Comparison of ENCODE assay signal across 8 mouse cellular contexts in the genomic region with DNA sequence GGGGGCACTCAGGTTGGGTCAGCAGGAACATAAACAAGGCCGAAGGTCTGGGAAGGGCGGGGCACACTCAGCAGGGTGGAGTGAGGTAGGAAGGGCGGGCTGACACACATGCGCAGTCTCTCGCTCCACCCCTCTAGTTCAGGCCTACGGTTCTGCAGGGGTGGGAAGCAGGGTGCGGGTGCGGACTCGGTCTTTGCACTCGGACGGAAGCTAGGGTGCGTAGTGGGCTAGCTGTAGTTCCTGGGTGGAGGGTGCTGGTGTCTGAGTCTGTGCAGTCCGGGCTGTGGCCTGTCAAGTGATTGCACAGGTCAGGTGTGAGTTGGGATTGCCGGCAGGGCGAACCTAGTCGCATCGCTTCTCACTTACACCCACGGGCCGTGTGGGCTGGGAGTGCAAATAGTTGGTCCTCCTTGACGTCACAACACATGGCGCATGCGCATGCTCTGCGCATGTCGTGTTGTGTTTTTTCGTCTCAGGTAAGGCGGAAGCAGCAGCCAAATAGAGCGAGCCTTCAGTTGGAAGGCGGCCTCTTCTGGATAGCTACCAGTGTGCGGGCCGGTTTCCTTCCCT. TPM values are rescaled to one million over a fixed set of nuclear protein-coding genes. Genes with fewer than 3 reads are reported as not detected.
DNase-seq lines count a peak whose midpoint lies in the region; ATAC-seq lines count a peak whose summit lies in the region.

No protein-coding gene starts in this region.

- 0% methylated on average over 29 of the region's 30 CpGs for WGBS in hindbrain, embryonic 16.5 days
- under 1% methylated on average over 30 of the region's 30 CpGs for WGBS in macrophage (ENCODE audit: missing documents)

- no peaks in the 10 kb centered on the region for H3K9me3 ChIP-seq in hindbrain, embryonic 16.5 days (ENCODE audit: control insufficient read depth, low read length)

- peaks cover 12% of the 10 kb centered on the region for H3K4me1 ChIP-seq in hindbrain, embryonic 16.5 days (ENCODE audit: control insufficient read depth, insufficient read depth, low read depth, low read length)

- ATAC-seq in hindbrain, embryonic 16.5 days, result peak; percentile 97

- peaks cover 4% of the 10 kb centered on the region; the same call in 1 of the 2 replicates for H3K36me3 ChIP-seq in hindbrain, embryonic 16.5 days (ENCODE audit: control insufficient read depth, insufficient read depth, low read length)
- peaks cover 2% of the 10 kb centered on the region; the same call in 1 of the 2 replicates for H3K36me3 ChIP-seq in macrophage (ENCODE audit: inconsistent target)

- no peaks in the 10 kb centered on the region for H3K79me2 ChIP-seq in macrophage (ENCODE audit: inconsistent target)

- no peaks in the 10 kb centered on the region for H3K27me3 ChIP-seq in hindbrain, embryonic 16.5 days (replicated peaks; ENCODE audit: control insufficient read depth, insufficient read depth, low read length)

- DNase-seq in WW6 (ENCODE audit: low read depth, low spot score), result peak; percentile 94
- DNase-seq in cerebellum, postnatal 4 days (ENCODE audit: low spot score in 2 of 2), result peak; percentile 75 to 85
- peak; percentile 95 for DNase-seq in gastrocnemius, adult 18-20 months (ENCODE audit: low spot score)
- peak; percentile 95 to 98 for DNase-seq in left cerebral cortex, adult 18-20 months (ENCODE audit: low spot score in 2 of 2)
- DNase-seq in right cerebral cortex, adult 18-20 months, result peak; percentile 97
- DNase-seq in urinary bladder, postnatal 10 days (ENCODE audit: low spot score), result peak; percentile 75

- H3K4me2 ChIP-seq in hindbrain, embryonic 16.5 days (ENCODE audit: low read length), result peak overlapping the region; percentile 69

- H3K4me3 ChIP-seq in hindbrain, embryonic 16.5 days (ENCODE audit: low read length), result peak overlapping the region; percentile 67
- peak overlapping the region; percentile 70 for H3K4me3 ChIP-seq in macrophage (ENCODE audit: inconsistent target)

- H3K9ac ChIP-seq in hindbrain, embryonic 16.5 days (ENCODE audit: low read depth, low read length), result peak overlapping the region; percentile 88

- H3K27ac ChIP-seq in hindbrain, embryonic 16.5 days (ENCODE audit: low read depth, low read length), result peak overlapping the region; percentile 96
- peak overlapping the region; percentile 75 for H3K27ac ChIP-seq in macrophage

RNA-seq across cellular contexts. Expression of a gene that starts 0.5 kb away (rescaled TPM):
- total RNA-seq in gastrocnemius, adult 18-20 months (2021), result 10 to 100 TPM; 19.4 to 23.4 TPM
- polyA plus RNA-seq in hindbrain, embryonic 16.5 days (2015; fragmentation: Nextera tagmentation; extraction: Ambion mirVana), result 14.6 and 17.3 TPM in 2 replicates
- 10 to 100 TPM; 11.7 to 13.4 TPM for total RNA-seq in left cerebral cortex, adult 18-20 months (2021)
- total RNA-seq in macrophage (2018; cell fraction: chromatin; rRNA removed), result 100 to 1,000 TPM in 1 of 26 experiments, 10 to 100 TPM in 24, 1 to 10 TPM in 1; 9.3 to 129 (median 42.8) TPM
- 10 to 100 TPM in 10 of 26 experiments, 1 to 10 TPM in 16; 5.8 to 14.7 (median 9.0) TPM for total RNA-seq in macrophage (2018; cell fraction: cytosol; rRNA removed)
- total RNA-seq in macrophage (2018; cell fraction: nucleus; rRNA removed), result 10 to 100 TPM in 23 of 26 experiments, 1 to 10 TPM in 3; 8.0 to 60.5 (median 23.7) TPM
- 8.4 to 9.9 TPM (median 9.6 TPM) in 3 replicates for polyA plus RNA-seq in macrophage (2018)

RNA-seq across cellular contexts. Expression of a gene that starts 21.4 kb away (rescaled TPM):
- 1 to 10 TPM; 4.5 to 5.1 TPM for total RNA-seq in gastrocnemius, adult 18-20 months (2021)
- polyA plus RNA-seq in hindbrain, embryonic 16.5 days (2015; fragmentation: Nextera tagmentation; extraction: Ambion mirVana), result 9.1 and 9.4 TPM in 2 replicates
- total RNA-seq in left cerebral cortex, adult 18-20 months (2021), result 10 to 100 TPM; 16.0 TPM
- 10 to 100 TPM in 21 of 26 experiments, 1 to 10 TPM in 5; 7.2 to 20.3 (median 13.5) TPM for total RNA-seq in macrophage (2018; cell fraction: chromatin; rRNA removed)
- 10 to 100 TPM in 10 of 26 experiments, 1 to 10 TPM in 16; 5.6 to 12.0 (median 9.6) TPM for total RNA-seq in macrophage (2018; cell fraction: cytosol; rRNA removed)
- 10 to 100 TPM in 23 of 26 experiments, 1 to 10 TPM in 3; 9.1 to 21.4 (median 12.5) TPM for total RNA-seq in macrophage (2018; cell fraction: nucleus; rRNA removed)
- polyA plus RNA-seq in macrophage (2018), result 5.8 to 10.8 TPM (median 6.5 TPM) in 3 replicates

RNA-seq across cellular contexts. Expression of a gene that starts 23.5 kb away (rescaled TPM):
- 10 to 100 TPM; 15.1 to 16.1 TPM for total RNA-seq in gastrocnemius, adult 18-20 months (2021)
- polyA plus RNA-seq in hindbrain, embryonic 16.5 days (2015; fragmentation: Nextera tagmentation; extraction: Ambion mirVana), result 134 and 147 TPM in 2 replicates
- total RNA-seq in left cerebral cortex, adult 18-20 months (2021), result 10 to 100 TPM; 51.1 to 51.7 TPM
- 10 to 100 TPM in 23 of 26 experiments, 1 to 10 TPM in 3; 5.5 to 76.8 (median 35.1) TPM for total RNA-seq in macrophage (2018; cell fraction: chromatin; rRNA removed)
- 10 to 100 TPM; 10.0 to 23.9 (median 16.8) TPM for total RNA-seq in macrophage (2018; cell fraction: cytosol; rRNA removed)
- total RNA-seq in macrophage (2018; cell fraction: nucleus; rRNA removed), result 100 to 1,000 TPM in 1 of 26 experiments, 10 to 100 TPM in 22, 1 to 10 TPM in 3; 6.6 to 162 (median 40.9) TPM
- 11.9 to 58.0 TPM (median 15.6 TPM) in 3 replicates for polyA plus RNA-seq in macrophage (2018)

RNA-seq across cellular contexts. Expression of a gene that starts 35.9 kb away (rescaled TPM):
- total RNA-seq in gastrocnemius, adult 18-20 months (2021), result not detected
- polyA plus RNA-seq in hindbrain, embryonic 16.5 days (2015; fragmentation: Nextera tagmentation; extraction: Ambion mirVana), result not detected in 2 replicates
- under 1 TPM in 1 of 2 experiments, not detected in 1; 0.12 TPM for total RNA-seq in left cerebral cortex, adult 18-20 months (2021)
- total RNA-seq in macrophage (2018; cell fraction: chromatin; rRNA removed), result not detected
- total RNA-seq in macrophage (2018; cell fraction: cytosol; rRNA removed), result under 1 TPM in 3 of 26 experiments, not detected in 23; 0.07 to 0.22 (median 0.09) TPM
- total RNA-seq in macrophage (2018; cell fraction: nucleus; rRNA removed), result under 1 TPM in 1 of 26 experiments, not detected in 25; 0.16 TPM
- 0.06 TPM in 1 of 3 replicates, not detected in the others for polyA plus RNA-seq in macrophage (2018)

Comparison
In these comparisons a context has a peak if more than half of its experiments do, and no peak if none do; other contexts are left out.
1. Peak in every context shown above with its lines: DNase-seq, ATAC-seq, H3K4me3 ChIP-seq and H3K27ac ChIP-seq.